Mouse (Mus musculus) embryonic facial prominence, embryonic 12.5 days (tissue): Measurements from ENCODE around the gene Foxn3. TPM values are rescaled to one million over a fixed set of nuclear protein-coding genes. Genes with fewer than 3 reads are reported as not detected.
"Not testable (repeated sequence)": the region's sequence is repeated elsewhere in the genome, so short reads cannot be mapped to it uniquely, and the experiment has no call there.

Experiments used
- ATAC-seq: fragments of 200-750 bp; cut with Nextera tagmentation; 2 replicates; pipeline ENCODE4 v1.8.0; 2017; ENCODE audit not compliant: insufficient number of reproducible peaks, insufficient read depth, low FRiP score, low TSS enrichment
- H3K27ac ChIP-seq: fragments of 300-500 bp; sonication (generic); 2 replicates; pipeline ENCODE4 v1.5.1; 2016; ENCODE audit warnings: mild to moderate bottlenecking
- H3K27me3 ChIP-seq: fragments of 300-500 bp; sonication (generic); 2 replicates; pipeline ENCODE4 v1.6.1; 2016; ENCODE audit warnings: mild to moderate bottlenecking, moderate library complexity
- H3K36me3 ChIP-seq: fragments of 300-500 bp; sonication (generic); 2 replicates; pipeline ENCODE4 v1.6.1; 2016; ENCODE audit warnings: mild to moderate bottlenecking
- H3K4me1 ChIP-seq: fragments of 300-500 bp; sonication (generic); 2 replicates; pipeline ENCODE4 v1.6.1; 2016
- H3K4me2 ChIP-seq: fragments of 300-500 bp; sonication (generic); replicated peaks from 2 replicates; pipeline ENCODE4 v1.6.1; 2016; ENCODE audit warnings: mild to moderate bottlenecking, moderate library complexity
- H3K4me3 ChIP-seq: fragments of 300-500 bp; sonication (generic); 2 replicates; pipeline ENCODE4 v1.5.1; 2016; ENCODE audit warnings: mild to moderate bottlenecking
- H3K9ac ChIP-seq: fragments of 300-500 bp; sonication (generic); 2 replicates; pipeline ENCODE4 v1.6.1; 2016; ENCODE audit warnings: mild to moderate bottlenecking, moderate library complexity
- H3K9me3 ChIP-seq: fragments of 300-500 bp; sonication (generic); 2 replicates; pipeline ENCODE4 v1.6.1; 2016; ENCODE audit warnings: mild to moderate bottlenecking, moderate library complexity
- WGBS: fragments of 180-500 bp; shearing (Covaris S2); methylation state at CpG from one replicate; pipeline ENCODE4 v1.1.7; 2016; 5-methylcytosine and 5-hydroxymethylcytosine counted together
- polyA plus RNA-seq: library from polyadenylated mRNA; unstranded; fragments of >200 nt; fragmentation: Nextera tagmentation; extraction: Ambion mirVana; gene quantifications from 2 replicates; pipeline ENCODE4 v1.2.1, GENCODE M21; 2016

Foxn3 gene
- polyA plus RNA-seq, 1 experiment from 2014 or later, result 101 TPM

- H3K4me3 ChIP-seq, result no peak overlapping the region
- H3K36me3 ChIP-seq, result peaks cover 14% of the 10 kb centered on the region; the same call in 1 of the 2 replicates
- H3K4me2 ChIP-seq, result no peak overlapping the region
- ATAC-seq, result no peak
- H3K9me3 ChIP-seq, result no peaks in the 10 kb centered on the region
- no peak overlapping the region for H3K9ac ChIP-seq
- no peaks in the 10 kb centered on the region for H3K4me1 ChIP-seq
- no peaks in the 10 kb centered on the region for H3K27me3 ChIP-seq
- 80% methylated on average over 12 of the region's 12 CpGs for WGBS
- H3K27ac ChIP-seq, result no peak overlapping the region
Observed at GRCm38 (mm10) chr12:99198428-99199123, 364.8 kb downstream of the Foxn3 start.

- H3K4me2 ChIP-seq, result no peak overlapping the region
- peaks cover 14% of the 10 kb centered on the region; the same call in 1 of the 2 replicates for H3K36me3 ChIP-seq
- no peak overlapping the region for H3K27ac ChIP-seq
- H3K27me3 ChIP-seq, result no peaks in the 10 kb centered on the region
- ATAC-seq, result no peak
- no peaks in the 10 kb centered on the region for H3K4me1 ChIP-seq
- H3K9me3 ChIP-seq, result no peaks in the 10 kb centered on the region
- WGBS, result 79% methylated on average over 7 of the region's 7 CpGs
- H3K9ac ChIP-seq, result no peak overlapping the region
- no peak overlapping the region for H3K4me3 ChIP-seq
Observed at GRCm38 (mm10) chr12:99197031-99197430, 366.4 kb downstream of the Foxn3 start.

- 89% methylated on average over 5 of the region's 5 CpGs for WGBS
- no peaks in the 10 kb centered on the region for H3K27me3 ChIP-seq
Observed at GRCm38 (mm10) chr12:99195655-99196054, 367.7 kb downstream of the Foxn3 start.

GRCm38 (mm10) chr12:99194120-99194519 is 369.3 kb downstream of the Foxn3 start:
- ATAC-seq, H3K4me3 ChIP-seq, H3K4me1 ChIP-seq, H3K27ac ChIP-seq, H3K4me2 ChIP-seq, H3K27me3 ChIP-seq, H3K9me3 ChIP-seq, H3K9ac ChIP-seq: not testable (repeated sequence)
- H3K36me3 ChIP-seq, result peaks cover 17% of the 10 kb centered on the region; the same call in 1 of the 2 replicates
- WGBS, result 92% methylated on average over 17 of the region's 17 CpGs

More at GRCm38 (mm10) chr12:99195655-99196054, 367.7 kb downstream of the Foxn3 start:
- H3K36me3 ChIP-seq, result peaks cover 14% of the 10 kb centered on the region; the same call in 1 of the 2 replicates
- H3K9ac ChIP-seq, result no peak overlapping the region
- no peak overlapping the region for H3K4me3 ChIP-seq
- no peak overlapping the region for H3K27ac ChIP-seq
- no peak overlapping the region for H3K4me2 ChIP-seq
- no peaks in the 10 kb centered on the region for H3K9me3 ChIP-seq
- ATAC-seq, result no peak
- no peaks in the 10 kb centered on the region for H3K4me1 ChIP-seq

- ATAC-seq, result no peak
- H3K4me2 ChIP-seq, result no peak overlapping the region
- 92% methylated on average over 4 of the region's 4 CpGs for WGBS
Observed at GRCm38 (mm10) chr12:99187671-99188070, 375.7 kb downstream of the Foxn3 start.

GRCm38 (mm10) chr12:99186239-99186638 is 377.1 kb downstream of the Foxn3 start:
- Histone ChIP-seq H3K9ac (no peak overlapping the region), H3K36me3 (0 out of 2 replicates have a peak, but pooled peaks cover 4% of the 10 kb centered on the region), H3K27ac (no peak overlapping the region), H3K4me3 (no peak overlapping the region), H3K9me3 (no peaks in the 10 kb centered on the region), H3K4me1 (0 out of 2 replicates have a peak, but pooled peaks cover 8% of the 10 kb centered on the region), H3K27me3 (no peaks in the 10 kb centered on the region), H3K4me2 (no peak overlapping the region)
- WGBS, result 43% methylated on average over 4 of the region's 4 CpGs
- no peak for ATAC-seq

More at GRCm38 (mm10) chr12:99187671-99188070, 375.7 kb downstream of the Foxn3 start:
- Histone ChIP-seq H3K9me3 (no peaks in the 10 kb centered on the region), H3K4me1 (0 out of 2 replicates have a peak, but pooled peaks cover 8% of the 10 kb centered on the region), H3K9ac (no peak overlapping the region), H3K36me3 (0 out of 2 replicates have a peak, but pooled peaks cover 4% of the 10 kb centered on the region), H3K4me3 (no peak overlapping the region), H3K27ac (no peak overlapping the region), H3K27me3 (no peaks in the 10 kb centered on the region)

DNA sequence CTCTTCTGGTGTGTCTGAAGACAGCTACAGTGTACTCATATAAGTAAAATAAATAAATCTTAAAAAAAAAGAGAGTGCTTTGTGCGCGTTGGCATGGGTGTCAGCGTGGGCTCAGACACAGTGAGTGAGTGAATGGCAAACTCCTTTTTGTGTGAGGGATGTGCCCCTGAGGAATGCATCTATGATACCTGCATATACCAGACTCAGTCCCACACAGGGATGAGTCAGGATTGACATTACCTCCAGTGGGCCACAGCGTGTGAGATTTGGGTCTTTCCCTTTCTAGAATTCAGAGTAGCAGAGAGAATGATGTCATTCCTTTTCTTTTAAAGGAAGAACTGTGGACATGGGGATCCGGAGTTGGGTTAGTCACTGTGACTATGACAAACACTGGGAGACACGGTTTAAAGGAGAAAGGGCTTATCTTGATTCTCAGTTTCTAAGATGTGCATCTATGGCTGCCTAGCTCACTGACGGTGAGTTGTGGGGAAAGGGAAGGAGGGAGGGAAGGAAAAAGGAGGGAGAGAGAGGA is 380.1 kb downstream of the Foxn3 start:
- no peak for ATAC-seq
- Histone ChIP-seq H3K27me3 (no peaks in the 10 kb centered on the region), H3K4me1 (0 out of 2 replicates have a peak, but pooled peaks cover 8% of the 10 kb centered on the region), H3K9ac (no peak overlapping the region), H3K36me3 (no peaks in the 10 kb centered on the region), H3K4me3 (no peak overlapping the region), H3K27ac (no peak overlapping the region), H3K9me3 (0 out of 2 replicates have a peak, but pooled peaks cover 7% of the 10 kb centered on the region), H3K4me2 (no peak overlapping the region)
- 88% methylated on average over 7 of the region's 7 CpGs for WGBS

DNA sequence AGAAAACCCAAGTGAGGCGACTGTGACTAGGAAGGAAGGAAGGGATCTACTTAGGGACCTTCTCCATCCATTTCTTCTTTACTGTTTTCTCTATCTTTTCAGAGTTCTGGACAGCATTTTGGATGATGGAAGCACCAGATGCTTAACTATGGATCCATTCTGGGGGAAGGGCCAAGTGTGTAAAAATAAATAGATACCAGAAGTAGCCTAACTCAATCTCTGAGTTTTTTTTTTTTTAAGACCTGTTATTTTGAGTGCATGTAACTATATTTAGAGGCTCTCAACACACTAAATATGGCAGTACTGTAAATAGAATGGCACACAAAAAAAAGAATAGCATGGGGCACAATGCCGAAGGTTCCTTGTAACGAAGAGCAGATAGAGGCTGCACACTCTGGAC is 381.0 kb downstream of the Foxn3 start:
- H3K9me3 ChIP-seq, result 0 out of 2 replicates have a peak, but pooled peaks cover 7% of the 10 kb centered on the region
- WGBS, result 87% methylated on average over 3 of the region's 3 CpGs

DNA sequence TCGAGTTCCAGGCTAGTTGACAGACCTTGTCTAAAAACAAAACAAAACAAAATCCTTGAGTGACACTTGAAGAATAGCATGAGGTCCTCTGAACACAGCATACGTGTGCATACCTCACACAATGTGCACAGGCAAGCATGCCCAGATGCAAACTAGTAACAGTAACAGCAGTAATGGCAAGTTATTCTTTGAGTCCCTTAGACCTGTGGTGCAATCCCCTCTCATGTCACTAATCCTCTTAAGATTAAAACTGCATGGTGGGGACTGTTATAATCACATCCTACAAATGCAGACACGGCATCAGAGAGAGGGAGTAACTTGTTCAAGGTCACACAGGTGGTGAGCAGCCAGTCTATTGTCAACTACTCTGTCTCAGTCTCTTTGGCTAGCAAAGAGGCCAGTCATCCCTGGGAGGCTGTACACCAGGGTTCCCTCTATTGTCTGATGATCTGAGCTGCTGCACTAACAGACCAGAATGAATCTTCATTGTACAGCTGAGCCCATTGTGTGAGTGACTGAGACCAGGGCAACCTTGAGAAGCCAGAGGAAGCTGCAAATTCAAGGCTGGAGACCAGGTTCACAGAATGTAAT is 383.1 kb downstream of the Foxn3 start:
- no peak overlapping the region for H3K4me2 ChIP-seq
- no peak for ATAC-seq
- H3K36me3 ChIP-seq, result no peaks in the 10 kb centered on the region
- H3K27ac ChIP-seq, result no peak overlapping the region
- H3K9me3 ChIP-seq, result 0 out of 2 replicates have a peak, but pooled peaks cover 7% of the 10 kb centered on the region
- no peaks in the 10 kb centered on the region for H3K27me3 ChIP-seq
- WGBS, result 71% methylated on average over 3 of the region's 3 CpGs
- no peak overlapping the region for H3K4me3 ChIP-seq
- no peak overlapping the region for H3K9ac ChIP-seq
- H3K4me1 ChIP-seq, result no peaks in the 10 kb centered on the region

More for the DNA sequence above, 381.0 kb downstream of the Foxn3 start:
- H3K27me3 ChIP-seq, result no peaks in the 10 kb centered on the region
- no peaks in the 10 kb centered on the region for H3K36me3 ChIP-seq
- no peak for ATAC-seq
- H3K27ac ChIP-seq, result no peak overlapping the region
- H3K9ac ChIP-seq, result no peak overlapping the region
- no peak overlapping the region for H3K4me3 ChIP-seq
- H3K4me1 ChIP-seq, result 0 out of 2 replicates have a peak, but pooled peaks cover 8% of the 10 kb centered on the region
- H3K4me2 ChIP-seq, result no peak overlapping the region

- H3K9me3 ChIP-seq, result 0 out of 2 replicates have a peak, but pooled peaks cover 7% of the 10 kb centered on the region
- no peaks in the 10 kb centered on the region for H3K4me1 ChIP-seq
- no peaks in the 10 kb centered on the region for H3K36me3 ChIP-seq
- no peaks in the 10 kb centered on the region for H3K27me3 ChIP-seq
- no peak overlapping the region for H3K4me2 ChIP-seq
- 72% methylated on average over 11 of the region's 11 CpGs for WGBS
- no peak overlapping the region for H3K9ac ChIP-seq
- no peak for ATAC-seq
- no peak overlapping the region for H3K4me3 ChIP-seq
- no peak overlapping the region for H3K27ac ChIP-seq
Observed at GRCm38 (mm10) chr12:99174979-99175621, 388.3 kb downstream of the Foxn3 start.

GRCm38 (mm10) chr12:99172170-99172569 is 391.2 kb downstream of the Foxn3 start:
- no peaks in the 10 kb centered on the region for H3K27me3 ChIP-seq
- H3K4me2 ChIP-seq, result no peak overlapping the region
- H3K9me3 ChIP-seq, result no peaks in the 10 kb centered on the region
- H3K9ac ChIP-seq, result no peak overlapping the region
- ATAC-seq, result no peak
- WGBS, result 79% methylated on average over 5 of the region's 5 CpGs
- no peaks in the 10 kb centered on the region for H3K4me1 ChIP-seq
- no peak overlapping the region for H3K4me3 ChIP-seq
- H3K27ac ChIP-seq, result no peak overlapping the region
- no peaks in the 10 kb centered on the region for H3K36me3 ChIP-seq
